Mouse (Mus musculus) neutrophil, adult 5-6 weeks (primary cell): ENCODE data around the gene Vmn2r59. TPM values are rescaled to one million over a fixed set of nuclear protein-coding genes. Genes with fewer than 3 reads are reported as not detected.
"Not testable (repeated sequence)": the region's sequence is repeated elsewhere in the genome, so short reads cannot be mapped to it uniquely, and the experiment has no call there.

ENCODE experiments used
- ATAC-seq: fragments of 151-379, 151-347 bp; 2 replicates; pipeline ENCODE4 v1.8.0; 2017; ENCODE audit warnings: mild to moderate bottlenecking, moderate TSS enrichment; ENCODE audit not compliant: insufficient number of reproducible peaks, poor library complexity, low FRiP score, severe bottlenecking; ENCODE audit errors: extremely low read depth
- total RNA-seq: library from RNA; stranded (forward); fragments of 200-1000 nt; gene quantifications from 2 replicates; pipeline ENCODE4 v1.2.3, GENCODE M21; 2017

The Vmn2r59 gene
- total RNA-seq: under 0.01 and 0.12 TPM in 2 replicates

- ATAC-seq: no peak
Observed at GRCm38 (mm10) chr7:42058923-42059322, at the start of gene Vmn2r59. Gene Vmn2r59, minus strand, starts transcription at chr7:42059023.

- no peak for ATAC-seq
Observed at GRCm38 (mm10) chr7:42107470-42107869, 48.6 kb upstream of the Vmn2r59 start, which contains the start of gene Vmn2r60. Gene Vmn2r60, plus strand, starts transcription at chr7:42107770.

- ATAC-seq: not testable (repeated sequence)
Observed at GRCm38 (mm10) chr7:42107061-42107460, 48.2 kb upstream of the Vmn2r59 start.

Other genes starting within 250 kb of the Vmn2r59 start
- gene Vmn2r58, start 186.3 kb downstream of the Vmn2r59 start, total RNA-seq: 0.12 TPM in 1 of 2 replicates, not detected in the other
- gene Vmn2r60, start 48.7 kb upstream of the Vmn2r59 start, total RNA-seq: under 0.01 and 0.12 TPM in 2 replicates
- not detected in 2 replicates for gene Vmn2r61, start 201.0 kb upstream of the Vmn2r59 start, total RNA-seq